Mouse (Mus musculus) ovary, postnatal 36 days (tissue): ENCODE results near the gene Gm9507.
"Not testable (repeated sequence)": the region's sequence is repeated elsewhere in the genome, so short reads cannot be mapped to it uniquely, and the experiment has no call there.

Experiments
- DNase-seq: peaks from one replicate; pipeline ENCODE4 v3.0.0; 2022; ENCODE audit warnings: low spot score, mixed read lengths

Gene Gm9507

DNA sequence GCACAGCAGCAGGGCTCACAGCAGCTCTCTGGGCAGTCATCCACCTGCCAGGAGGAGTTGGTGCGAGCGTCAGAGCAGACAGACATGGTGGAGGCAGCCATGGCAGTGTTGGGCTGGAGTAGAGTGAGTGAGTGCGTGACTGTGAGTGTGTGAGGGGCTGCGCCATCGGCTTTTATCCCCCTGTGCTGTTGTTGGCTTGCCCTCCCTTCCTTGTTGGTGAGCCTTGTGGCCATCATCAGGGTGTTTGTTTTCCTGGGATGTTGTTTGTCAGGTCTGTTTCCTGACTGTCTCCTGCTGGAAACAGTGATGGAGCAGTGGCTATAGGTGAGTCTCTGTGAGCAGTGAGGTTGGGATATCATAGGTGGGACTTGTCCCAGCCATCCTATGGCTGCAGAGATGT lies at the start of gene Gm9507:
Gm9507 (minus strand) TSS at position 101 of the 400 bp plus-strand sequence.
- DNase-seq: no peak

DNA sequence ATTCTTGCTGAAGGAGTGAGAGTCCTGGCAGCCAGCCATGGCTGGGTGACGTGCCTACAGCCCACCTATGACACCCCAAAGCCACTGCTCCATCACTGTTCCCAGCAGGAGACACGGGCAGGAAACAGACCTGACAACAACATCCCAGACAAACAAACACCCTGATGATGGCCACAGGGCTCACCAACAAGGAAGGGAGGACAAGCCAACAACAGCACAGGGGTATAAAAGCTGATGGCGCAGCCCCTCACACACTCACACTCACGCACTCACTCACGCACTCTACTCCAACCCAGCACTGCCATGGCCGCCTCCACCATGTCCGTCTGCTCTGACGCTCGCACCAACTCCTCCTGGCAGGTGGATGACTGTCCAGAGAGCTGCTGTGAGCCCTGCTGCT lies 40.9 kb upstream of the Gm9507 start, which contains the start of gene Gm10318:
Gm10318 (plus strand) TSS at position 301 of the 400 bp plus-strand sequence.
- no peak for DNase-seq

DNA sequence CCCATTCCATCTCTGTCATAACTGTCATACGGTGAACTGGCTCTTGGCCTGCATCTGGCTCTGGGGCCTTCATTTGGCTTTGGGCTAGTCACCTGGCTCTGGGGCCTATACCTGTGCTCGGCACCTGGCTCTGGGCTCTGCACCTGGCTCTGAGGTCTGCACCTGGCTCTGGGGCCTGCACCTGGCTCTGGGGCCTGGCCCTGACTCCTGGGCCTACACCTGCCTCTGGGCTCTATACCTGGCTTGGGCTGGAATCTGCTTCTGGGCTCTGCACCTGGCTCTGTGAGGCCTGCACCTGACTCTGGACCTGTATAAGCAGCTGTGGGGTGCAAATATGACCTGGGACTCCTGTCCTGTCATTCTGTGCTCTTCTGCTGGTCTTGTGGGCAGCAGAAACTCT lies 35.9 kb upstream of the Gm9507 start:
- no peak for DNase-seq

DNA sequence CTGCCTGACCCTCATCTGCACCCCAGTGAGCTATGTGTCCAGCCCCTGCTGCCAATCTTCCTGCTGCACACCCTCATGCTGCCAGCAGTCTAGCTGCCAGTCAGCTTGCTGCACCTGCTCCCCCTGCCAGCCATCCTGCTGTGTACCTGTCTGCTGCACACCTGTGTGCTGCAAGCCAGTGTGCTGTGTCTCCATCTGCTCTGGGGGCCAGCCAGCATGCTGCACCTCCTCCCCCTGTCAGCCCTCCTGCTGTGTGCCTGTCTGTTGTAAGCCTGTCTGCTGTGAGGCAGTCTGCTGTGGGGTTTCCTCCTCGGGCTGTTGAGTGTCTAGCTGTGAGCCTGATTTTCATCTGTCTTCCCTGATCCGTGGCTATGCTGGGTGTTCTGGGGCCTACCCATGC lies 35.3 kb upstream of the Gm9507 start:
- no peak for DNase-seq

DNA sequence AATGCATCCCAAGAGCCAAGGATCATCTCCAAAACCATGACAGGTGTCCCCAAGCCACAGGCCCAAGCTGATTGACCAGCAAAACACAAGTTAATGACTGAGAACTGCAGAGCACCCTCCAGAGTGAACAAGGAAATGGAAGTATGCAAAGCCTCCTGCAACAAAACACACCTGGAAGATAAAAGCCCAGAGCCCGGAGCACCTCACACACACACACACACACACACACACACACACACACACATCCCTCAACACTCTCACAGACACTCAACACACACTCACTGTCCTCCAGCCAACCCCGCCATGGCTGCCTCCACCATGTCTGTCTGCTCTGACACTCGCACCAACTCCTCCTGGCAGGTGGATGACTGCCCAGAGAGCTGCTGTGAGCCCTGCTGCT lies 34.9 kb upstream of the Gm9507 start, which contains the start of gene Gm36176:
Gm36176 (plus strand) TSS at position 301 of the 400 bp plus-strand sequence.
- no peak for DNase-seq

DNA sequence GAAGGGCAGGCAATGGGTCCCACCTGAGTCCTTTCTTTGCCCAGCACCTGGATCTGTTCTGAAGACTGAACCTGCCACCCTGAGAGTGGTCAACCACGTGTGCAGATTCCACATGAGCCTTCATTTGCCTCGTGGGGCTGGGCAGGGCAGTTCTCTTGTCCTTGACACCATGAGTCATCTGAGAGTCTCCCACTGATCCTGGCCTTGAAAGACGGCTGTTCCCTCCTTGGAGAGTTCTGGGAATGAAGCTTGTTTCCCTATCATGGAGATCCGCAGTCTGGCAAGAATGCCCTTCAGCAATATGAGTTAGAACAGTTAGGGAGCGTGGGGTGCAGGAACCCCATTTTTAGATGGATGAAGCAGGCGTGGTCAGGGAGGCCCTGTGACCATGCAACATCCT lies 27.4 kb upstream of the Gm9507 start:
- no peak for DNase-seq

DNA sequence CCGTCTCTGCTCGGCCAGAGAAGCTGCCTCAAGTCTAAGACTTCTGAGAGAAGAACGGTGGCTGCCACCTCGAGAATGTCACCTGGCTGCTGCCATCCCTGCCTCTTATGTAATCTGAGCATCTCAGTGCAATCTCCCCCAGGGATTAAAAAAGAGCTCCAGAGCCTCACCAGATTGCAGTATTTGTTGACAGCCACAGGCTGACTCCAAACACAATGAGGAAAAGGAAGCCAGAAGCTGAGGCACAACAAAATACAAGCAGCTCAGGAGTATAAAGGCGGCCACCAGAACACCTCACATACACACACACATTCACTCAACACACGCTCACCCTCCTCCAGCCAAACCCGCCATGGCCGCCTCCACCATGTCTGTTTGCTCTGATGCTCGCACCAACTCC lies 24.0 kb upstream of the Gm9507 start, which contains the start of gene Krtap10-10:
Krtap10-10 (plus strand) TSS at position 301 of the 400 bp plus-strand sequence.
- no peak for DNase-seq

DNA sequence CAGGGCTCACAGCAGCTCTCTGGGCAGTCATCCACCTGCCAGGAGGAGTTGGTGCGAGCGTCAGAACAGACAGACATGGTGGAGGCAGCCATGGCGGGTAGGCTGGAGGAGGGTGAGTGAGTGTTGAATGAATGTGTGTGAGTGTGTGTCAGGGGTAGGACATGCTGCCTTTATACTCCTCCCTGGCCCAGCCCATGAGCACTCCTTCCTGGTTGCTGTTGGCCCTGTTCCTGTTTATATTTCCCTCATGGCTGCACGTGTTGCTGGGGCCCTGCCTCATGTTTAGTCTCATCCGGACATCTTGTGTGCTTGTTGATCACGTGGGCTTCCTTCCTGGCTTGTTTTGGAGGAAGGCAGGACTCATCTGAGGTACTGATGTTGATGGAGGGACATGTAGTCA lies 15.3 kb upstream of the Gm9507 start, which contains the start of gene Krtap10-4:
Krtap10-4 (minus strand) TSS at position 145 of the 400 bp plus-strand sequence.
- DNase-seq: no peak

DNA sequence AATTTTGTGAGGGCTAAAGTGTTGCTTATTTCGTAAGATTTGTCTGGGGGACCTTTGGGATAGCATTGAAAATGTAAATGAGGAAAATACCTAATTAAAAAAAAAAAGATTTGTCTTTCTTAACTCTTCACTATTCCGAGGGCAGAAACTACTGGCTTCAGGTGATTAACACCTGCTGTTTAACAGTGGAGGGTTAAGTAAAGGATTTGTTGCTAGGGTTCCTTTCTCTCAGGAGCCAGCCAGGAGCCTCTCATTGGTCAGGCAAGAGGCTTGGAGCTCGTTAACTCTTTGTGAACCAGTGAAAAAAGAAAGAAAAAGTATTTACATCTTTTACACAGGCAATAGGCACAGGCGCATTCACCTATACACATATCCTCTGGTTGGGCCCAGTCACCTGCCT lies 7.6 kb upstream of the Gm9507 start:
- DNase-seq: no peak

DNA sequence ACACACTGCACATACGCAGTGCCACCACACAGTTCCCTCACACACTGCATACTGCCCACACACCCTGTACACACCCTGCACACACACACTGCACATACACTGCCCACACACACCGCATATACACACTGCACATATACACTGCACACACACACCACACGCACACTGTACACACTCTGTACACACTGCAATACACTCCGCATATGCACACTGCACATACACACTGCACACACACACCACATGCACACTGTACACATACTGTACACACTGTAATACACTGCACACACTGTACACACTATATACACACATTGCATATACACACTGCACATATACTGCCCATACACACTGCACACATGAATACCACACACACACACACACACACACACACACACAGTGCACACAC lies 6.9 kb upstream of the Gm9507 start:
- DNase-seq: no peak

DNA sequence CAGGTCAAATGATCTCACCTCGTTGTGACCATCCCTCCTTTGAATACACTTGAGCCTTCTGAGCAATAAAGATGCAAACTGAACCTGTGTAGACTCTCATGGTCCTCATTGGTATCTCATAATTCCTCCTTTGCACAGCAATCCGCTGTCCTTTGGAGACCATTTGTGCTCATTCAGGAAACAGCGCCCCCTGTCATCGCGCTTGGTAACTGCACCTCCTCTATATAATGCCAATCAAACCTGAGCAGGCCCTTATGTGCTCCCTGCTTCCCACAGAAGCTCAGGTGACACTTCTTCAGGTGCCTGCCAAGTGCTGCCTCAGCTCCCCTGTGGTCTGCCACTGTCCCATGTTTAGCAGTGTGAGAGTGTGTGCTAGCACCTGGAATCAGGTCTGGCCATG lies 3.9 kb upstream of the Gm9507 start:
- DNase-seq: no peak

DNA sequence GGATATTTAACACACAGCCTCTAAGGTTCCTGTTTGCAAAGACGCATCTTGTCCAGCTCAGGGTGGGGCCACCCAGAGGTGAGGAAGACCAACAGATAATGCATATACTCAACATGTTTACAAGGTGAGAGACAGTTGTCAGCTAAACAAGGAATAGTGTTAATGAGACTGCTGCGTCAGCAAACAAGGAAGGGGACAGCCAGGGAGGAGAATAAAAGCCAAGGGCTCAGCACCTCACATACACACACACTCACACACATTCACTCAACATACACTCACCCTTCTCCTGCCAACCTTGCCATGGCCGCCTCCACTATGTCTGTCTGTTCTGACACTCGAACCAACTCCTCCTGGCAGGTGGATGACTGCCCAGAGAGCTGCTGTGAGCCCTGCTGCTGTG lies 2.7 kb upstream of the Gm9507 start, which contains the start of gene Gm2696:
Gm2696 (plus strand) TSS at position 301 of the 400 bp plus-strand sequence.
- DNase-seq: no peak

DNA sequence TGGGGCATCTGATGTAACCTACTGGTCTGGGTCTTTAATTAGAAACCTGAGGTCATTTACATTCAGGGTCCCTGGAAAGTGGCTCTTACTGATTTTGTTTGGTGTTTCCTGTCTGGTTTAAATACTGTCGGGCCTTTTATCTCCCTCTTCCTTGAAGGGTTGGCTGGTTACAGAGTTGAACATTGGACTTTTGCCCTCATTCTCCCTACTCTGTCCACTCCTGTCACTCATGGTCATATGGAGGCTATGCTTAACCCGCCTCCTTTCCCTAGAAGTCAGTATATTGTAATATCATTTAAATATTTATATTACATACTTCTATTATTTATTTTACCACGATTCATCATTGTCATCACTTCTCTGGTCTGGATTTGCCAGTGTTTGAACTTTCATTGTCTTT lies 7.5 kb downstream of the Gm9507 start:
- no peak for DNase-seq

DNA sequence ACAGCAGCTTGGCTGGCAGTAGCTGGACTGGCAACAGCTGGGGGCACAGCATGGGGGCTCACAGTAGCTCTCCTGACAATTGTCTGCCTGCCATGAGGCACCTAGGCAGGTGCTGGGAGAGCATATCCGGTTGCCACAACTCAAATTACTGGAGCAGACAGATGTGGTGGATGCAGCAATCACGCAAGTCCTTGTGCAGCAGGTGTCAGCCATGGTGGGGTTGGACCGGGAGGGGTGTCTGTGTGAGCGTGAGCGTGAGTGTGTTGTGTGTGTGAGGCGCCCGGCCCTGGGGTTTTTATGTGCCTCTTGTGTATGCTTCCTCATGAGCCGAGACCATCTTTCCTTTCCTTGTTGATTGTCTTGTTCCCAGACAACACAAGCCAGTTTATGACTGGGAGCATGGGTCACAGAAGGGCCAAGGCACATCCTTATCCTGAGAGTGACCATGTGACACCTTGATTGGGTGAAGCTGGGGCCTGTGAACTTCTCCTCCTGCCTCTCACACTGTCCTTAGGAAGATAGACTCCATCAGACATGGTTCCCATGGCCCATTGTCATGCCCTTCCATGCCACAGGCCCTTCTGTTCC lies 12.6 kb downstream of the Gm9507 start, which contains the start of gene Gm19668:
Gm19668 (minus strand) TSS at position 213 of the 588 bp plus-strand sequence.
- no peak for DNase-seq

DNA sequence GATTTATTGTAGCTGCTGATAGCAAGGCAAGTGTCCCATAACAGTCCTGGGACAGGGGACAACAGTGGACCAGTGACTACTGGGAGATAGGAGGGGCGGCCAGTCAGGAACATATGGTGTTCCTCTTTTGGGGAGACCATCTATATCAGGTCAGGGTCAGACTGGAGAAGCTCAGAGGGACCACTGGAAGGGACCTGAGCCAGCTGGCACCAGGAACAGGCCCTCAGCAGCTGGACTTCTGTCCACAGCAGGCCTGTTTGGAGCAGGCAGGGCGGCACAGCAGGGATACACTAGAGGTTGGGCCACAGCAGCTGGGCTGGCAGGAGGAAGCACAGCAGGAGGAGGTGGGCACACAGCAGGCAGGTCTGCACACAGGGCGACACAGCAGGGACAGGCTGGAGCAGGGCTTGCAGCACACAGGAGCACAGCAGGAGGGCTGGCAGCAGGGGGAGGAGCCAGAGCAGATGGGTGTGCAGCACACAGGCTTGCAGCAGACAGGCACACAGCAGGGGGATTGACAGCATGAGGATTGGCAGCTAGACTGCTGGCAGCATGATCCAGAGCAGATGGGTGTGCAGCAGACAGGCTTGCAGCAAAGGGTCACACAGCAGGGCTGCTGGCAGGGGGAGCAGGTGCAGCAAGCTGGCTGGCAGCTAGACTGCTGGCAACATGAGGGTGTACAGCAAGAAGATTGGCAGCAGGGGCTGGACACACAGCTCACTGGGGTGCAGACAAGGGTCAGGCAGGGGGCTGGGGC lies 13.3 kb downstream of the Gm9507 start:
- not testable (repeated sequence) for DNase-seq

DNA sequence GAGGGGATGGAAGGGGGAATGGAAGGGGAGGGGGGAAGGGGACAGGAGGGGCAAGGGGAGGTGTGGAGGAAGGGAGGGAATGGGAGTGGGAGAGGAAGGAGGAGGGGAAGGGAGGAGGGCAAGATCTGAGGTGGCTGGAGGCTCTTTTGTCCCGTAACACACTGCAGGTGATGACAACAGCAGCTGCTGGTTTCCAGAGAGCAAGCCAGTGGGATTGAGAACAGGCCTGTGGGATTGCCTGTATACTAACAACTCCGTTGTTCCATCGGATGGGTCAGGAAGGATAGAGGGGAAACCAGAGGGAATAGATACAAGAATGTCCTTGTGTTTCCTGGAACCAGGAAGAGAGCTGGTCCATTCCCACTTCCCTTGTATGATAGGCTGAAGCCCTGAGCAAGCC lies 14.0 kb downstream of the Gm9507 start:
- no peak for DNase-seq

DNA sequence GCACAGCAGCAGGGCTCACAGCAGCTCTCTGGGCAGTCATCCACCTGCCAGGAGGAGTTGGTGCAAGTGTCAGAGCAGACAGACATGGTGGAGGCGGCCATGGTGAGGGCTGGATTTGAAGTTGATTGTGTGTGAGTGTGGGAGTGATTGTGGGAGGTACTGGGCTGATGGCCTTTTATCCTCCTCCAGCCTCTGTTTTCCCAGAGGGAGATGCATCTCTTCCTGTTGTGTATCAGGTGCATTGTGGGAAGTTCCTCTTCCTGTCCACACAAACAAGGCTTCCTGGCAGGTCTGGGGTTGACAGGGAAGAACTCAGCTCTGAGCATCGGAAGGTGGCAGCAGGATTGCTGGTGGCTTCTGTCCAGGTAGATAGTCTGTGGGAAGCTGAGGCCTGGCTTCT lies 16.7 kb downstream of the Gm9507 start, which contains the start of gene Gm9639:
Gm9639 (minus strand) TSS at position 101 of the 400 bp plus-strand sequence.
- no peak for DNase-seq

DNA sequence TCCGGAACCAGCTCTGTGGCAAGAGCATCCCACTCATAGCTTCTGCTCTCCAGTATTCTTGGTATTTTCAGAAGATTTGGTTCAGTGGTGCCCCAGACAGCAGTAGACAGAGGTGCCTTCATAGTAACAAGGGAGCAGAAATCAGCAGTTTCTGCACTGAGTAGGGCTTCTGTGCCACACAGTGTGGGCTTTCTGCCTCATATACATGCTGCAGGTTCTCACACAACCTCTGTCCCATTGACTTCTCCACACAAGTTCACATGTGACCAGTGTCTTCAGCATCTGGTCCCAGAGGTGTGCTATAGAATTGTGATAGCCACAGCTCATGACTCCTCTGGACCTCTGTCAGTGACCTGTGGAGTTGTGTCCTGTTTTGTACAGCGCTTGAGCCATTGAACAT lies 23.0 kb downstream of the Gm9507 start:
- no peak for DNase-seq

DNA sequence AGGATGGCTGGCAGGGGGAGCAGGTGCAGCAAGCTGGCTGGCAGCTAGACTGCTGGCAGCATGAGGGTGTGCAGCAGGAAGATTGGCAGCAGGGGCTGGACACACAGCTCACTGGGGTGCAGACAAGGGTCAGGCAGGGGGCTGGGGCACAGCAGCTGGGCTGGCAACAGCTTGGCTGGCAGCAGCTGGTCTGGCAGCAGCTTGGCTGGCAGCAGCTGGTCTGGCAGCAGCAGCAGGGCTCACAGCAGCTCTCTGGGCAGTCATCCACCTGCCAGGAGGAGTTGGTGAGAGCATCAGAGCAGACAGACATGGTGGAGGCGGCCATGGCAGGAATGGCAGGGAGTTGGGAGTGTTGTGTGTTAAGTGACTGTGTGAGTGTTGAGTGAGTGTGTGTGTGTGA lies 23.8 kb downstream of the Gm9507 start, which contains the start of gene Gm7137:
Gm7137 (minus strand) TSS at position 325 of the 400 bp plus-strand sequence.
- not testable (repeated sequence) for DNase-seq

DNA sequence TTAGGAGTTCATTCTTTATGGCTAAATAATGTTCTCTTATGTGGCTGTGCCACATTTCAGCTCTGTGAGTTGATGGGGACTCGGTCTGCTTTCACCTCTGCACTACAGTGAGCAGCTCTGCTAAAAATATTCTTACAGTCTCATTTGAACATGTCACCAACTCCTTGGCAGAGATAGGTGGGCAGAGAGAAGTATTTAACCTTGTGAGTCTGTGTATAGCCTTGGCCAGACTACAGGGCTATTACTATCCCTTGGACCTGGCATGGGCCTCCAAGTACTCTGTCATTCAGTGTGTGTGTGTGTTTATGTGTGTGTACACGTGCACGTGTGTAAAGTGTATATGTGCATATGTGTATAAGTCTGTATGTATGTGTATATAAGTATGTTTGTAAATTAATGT lies 28.2 kb downstream of the Gm9507 start:
- DNase-seq: not testable (repeated sequence)

DNA sequence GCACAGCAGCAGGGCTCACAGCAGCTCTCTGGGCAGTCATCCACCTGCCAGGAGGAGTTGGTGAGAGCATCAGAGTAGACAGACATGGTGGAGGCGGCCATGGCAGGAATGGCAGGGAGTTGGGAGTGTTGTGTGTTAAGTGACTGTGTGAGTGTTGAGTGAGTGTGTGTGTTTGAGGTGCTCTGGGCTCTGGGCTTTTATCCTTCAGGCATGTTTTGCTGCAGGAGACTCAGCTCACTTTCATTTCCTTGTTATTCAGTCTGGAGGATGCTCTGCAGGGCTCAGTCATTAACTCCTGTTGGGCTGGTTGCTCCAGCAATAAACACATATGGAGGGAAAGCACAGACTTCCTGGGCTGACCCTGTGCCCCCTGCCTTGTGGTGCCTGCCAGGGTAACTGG lies 29.2 kb downstream of the Gm9507 start, which contains the start of gene Gm3250:
Gm3250 (minus strand) TSS at position 101 of the 400 bp plus-strand sequence.
- not testable (repeated sequence) for DNase-seq

DNA sequence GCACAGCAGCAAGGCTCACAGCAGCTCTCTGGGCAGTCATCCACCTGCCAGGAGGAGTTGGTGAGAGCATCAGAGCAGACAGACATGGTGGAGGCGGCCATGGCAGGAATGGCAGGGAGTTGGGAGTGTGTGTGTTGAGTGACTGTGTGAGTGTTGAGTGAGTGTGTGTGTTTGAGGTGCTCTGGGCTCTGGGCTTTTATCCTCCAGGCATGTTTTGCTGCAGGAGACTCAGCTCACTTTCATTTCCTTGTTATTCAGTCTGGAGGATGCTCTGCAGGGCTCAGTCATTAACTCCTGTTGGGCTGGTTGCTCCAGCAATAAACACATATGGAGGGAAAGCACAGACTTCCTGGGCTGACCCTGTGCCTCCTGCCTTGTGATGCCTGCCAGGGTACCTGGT lies 34.8 kb downstream of the Gm9507 start, which contains the start of gene Gm7138:
Gm7138 (minus strand) TSS at position 101 of the 400 bp plus-strand sequence.
- not testable (repeated sequence) for DNase-seq

DNA sequence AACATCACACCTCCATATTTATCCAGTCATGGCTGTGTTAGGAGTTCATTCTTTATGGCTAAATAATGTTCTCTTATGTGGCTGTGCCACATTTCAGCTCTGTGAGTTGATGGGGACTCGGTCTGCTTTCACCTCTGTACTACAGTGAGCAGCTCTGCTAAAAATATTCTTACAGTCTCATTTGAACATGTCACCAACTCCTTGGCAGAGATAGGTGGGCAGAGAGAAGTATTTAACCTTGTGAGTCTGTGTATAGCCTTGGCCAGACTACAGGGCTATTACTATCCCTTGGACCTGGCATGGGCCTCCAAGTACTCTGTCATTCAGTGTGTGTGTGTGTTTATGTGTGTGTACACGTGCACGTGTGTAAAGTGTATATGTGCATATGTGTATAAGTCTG lies 39.5 kb downstream of the Gm9507 start:
- not testable (repeated sequence) for DNase-seq
